Mouse (Mus musculus) gastrocnemius, postnatal 14 days (tissue): ENCODE measurements at regions not wholly inside any gene's neighbourhood (a gene's known extent, or its start where the extent isn't known, plus 50 kb on each side); places are given as distances from the start of the nearest gene placed in this dataset.

ENCODE experiments used
- DNase-seq: peaks from one replicate; pipeline ENCODE4 v3.0.0; 2021; ENCODE audit warnings: mixed read lengths
- intact Hi-C: fragments of 180-260 bp; cut with DNase I; formaldehyde crosslinking; loops from one replicate; pipeline ENCODE4 v1.15.1; 2025; ENCODE audit warnings: low total_unique reads

DNA sequence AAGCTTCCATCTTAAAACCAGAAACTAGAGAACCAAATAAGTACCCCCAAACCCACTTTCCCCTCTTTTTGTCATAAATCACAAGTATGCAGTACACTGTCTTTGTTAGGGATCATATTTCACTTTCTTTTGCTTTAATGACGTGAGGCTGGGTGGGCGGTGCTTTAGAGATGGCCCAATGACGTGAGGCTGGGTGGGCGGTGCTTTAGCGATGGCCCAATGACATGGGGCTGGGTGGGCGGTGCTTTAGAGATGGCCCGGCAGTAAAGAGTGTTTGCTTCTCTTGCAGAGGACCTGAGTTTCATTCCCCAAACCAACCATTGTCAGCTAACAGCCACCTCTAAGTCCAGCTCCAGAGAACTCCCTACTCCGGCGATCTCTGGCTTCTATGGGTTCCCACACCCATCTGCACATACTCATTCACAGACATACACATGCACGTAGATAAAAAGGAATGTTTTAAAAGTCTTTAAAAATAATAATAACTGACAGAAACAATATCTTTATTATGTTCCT lies 59.2 kb upstream of the Siah3 start:
- no peak for DNase-seq
- intact Hi-C loops: no loop called here

DNA sequence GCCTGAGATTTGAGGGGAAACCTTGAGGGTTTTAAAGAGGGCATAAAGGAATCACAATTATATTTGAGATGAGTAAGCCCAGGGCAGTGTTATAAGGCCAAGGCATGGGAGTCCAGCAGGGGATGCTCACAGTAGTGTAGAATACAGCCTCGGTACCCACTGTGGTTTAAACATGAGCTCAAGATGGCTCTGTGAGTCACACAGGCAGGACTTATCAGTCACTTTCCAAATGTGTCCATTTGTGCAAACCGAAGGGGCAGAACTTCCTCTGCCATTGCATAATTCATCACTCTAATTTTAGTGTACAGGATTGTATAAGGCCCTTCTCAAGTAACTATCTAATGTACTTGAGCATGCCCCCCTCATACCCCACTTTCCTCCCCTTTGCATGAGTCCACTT lies 56.1 kb upstream of the Siah3 start:
- intact Hi-C loops: no loop called here
- no peak for DNase-seq

DNA sequence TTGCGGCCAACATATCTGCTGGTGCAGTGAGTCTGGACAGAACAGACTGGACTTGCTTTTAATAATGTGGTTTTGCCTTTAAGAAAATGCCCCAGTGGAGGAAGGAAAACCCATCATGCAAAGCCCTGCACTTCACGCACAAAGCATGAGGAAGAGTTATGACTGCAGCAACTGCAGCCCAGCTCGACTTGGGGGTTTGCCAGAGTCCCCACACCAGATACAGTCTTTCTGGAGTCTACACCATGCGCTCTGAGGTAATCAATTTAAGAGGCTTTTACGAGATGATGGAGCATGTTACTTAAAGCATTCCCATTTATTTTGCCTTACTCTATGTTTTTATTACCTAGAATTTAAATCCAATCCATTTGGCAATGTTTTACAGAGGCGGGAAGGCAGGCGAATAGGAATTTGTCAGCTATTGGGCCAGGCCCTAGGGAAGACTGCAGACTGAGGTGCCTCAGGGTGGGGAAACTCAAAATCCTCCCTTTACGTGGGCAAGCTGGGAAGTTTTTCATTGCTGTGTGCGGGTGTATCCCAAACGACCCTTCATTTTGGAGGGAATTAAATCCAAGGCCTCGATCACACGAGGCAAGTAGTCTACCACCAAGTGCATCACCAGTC lies 53.2 kb upstream of the Siah3 start:
- DNase-seq: peak; percentile 48
- intact Hi-C loops: no loop called here
